Mouse (Mus musculus) inflammation-experienced regulatory T-cells, adult 6 months (primary cell): Measurements from ENCODE around the gene Gm28998. TPM values are rescaled to one million over a fixed set of nuclear protein-coding genes. Genes with fewer than 3 reads are reported as not detected.
"Not testable (repeated sequence)": the region's sequence is repeated elsewhere in the genome, so short reads cannot be mapped to it uniquely, and the experiment has no call there.

Experiments
- ATAC-seq: one replicate; pipeline ENCODE4 v1.8.0; 2017
- polyA plus RNA-seq, 3 experiments: library from polyadenylated mRNA; unstranded; fragments of 100-300 nt; shearing (Covaris generic); gene quantifications; one replicate each; pipeline ENCODE4 v1.2.1; 2017

Gm28998 gene
- polyA plus RNA-seq = not detected

DNA sequence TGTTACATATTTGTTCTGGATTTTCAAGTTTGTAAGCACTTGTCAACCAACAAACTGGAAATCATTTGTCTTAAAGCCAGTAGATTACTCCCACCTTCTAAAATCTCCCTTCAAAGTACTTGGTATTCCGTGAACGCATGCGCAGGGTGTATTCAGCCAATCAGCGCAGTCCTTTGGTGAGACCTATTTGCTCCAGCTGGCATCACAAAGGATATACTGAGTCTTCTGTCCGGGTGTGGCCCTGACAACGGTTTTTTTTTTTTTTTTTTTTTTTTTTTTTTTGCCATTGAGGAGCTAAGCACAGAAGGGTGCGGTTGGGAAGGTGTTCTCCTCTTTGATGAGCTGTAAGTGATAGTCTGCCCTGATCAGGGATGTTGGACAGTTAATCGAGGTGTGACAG lies at the start of gene Gm28998:
Gm28998 (plus strand) TSS at position 301 of the 400 bp plus-strand sequence.
- not testable (repeated sequence) for ATAC-seq

Other genes with a start within 250 kb of the Gm28998 start
- gene Gm21244, start 84.5 kb upstream of the Gm28998 start, polyA plus RNA-seq = not detected
- gene Gm21788, start 151.2 kb downstream of the Gm28998 start, polyA plus RNA-seq = not detected